Mouse (Mus musculus) large intestine, adult 2 months (tissue): Measurements from ENCODE around the gene Mob4. TPM values are rescaled to one million over a fixed set of nuclear protein-coding genes. Genes with fewer than 3 reads are reported as not detected.

Experiments
- DNase-seq: peaks from one replicate; pipeline ENCODE4 v3.0.0-alpha.2; 2012; ENCODE audit warnings: low read depth, low spot score
- WGBS: fragments of 180-500 bp; shearing (Covaris S2); methylation state at CpG from one replicate; pipeline ENCODE4 v1.1.7; 2018; 5-methylcytosine and 5-hydroxymethylcytosine counted together
- polyA plus RNA-seq: library from polyadenylated mRNA; depleted of rRNA; stranded (reverse); fragments of >200 nt; gene quantifications from 2 replicates; pipeline ENCODE4 v1.2.3, GENCODE M21; 2012

Mob4 gene
- polyA plus RNA-seq, 1 experiment: 11.0 TPM

DNA sequence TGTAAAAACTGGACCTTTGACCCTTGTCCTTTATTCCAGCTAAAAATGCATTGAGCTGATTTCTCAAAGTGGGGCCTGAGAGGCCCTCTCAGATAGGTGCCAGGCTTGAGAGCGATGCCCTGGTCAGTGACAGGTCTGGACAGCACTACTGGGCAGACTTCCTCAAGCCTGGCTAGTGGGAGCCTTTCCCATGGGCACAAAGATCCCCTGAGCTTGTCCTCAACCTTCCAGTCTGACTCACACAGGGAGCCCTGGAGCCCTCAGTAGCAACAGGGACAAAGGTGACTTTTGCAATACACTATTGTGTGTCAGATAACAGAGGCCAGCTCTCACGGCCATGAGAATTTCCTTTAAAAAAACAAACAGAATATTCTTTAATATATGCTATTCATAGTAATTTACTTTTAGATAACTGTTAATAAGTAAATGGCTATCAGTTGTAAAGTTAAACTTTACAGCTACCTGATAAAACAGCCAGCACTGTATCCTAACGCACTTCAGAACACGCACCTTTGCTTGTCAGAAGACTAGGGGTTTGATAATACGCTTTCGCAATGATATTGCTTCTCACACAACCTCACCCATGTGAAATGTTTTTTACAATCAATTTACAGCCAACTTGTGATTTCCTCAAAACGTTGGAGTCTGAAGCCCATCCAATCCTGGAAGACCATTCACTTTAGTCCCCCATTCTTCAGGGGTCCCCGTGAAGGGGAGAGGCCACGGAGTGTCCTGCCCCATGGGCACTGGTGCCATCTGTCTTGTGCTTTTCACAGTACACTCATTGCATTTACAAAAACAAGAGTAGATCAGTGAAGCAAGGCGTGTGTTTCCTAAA, 42.9 kb downstream of the Mob4 start:
- no peak for DNase-seq
- 35% methylated on average over 10 of the region's 10 CpGs for WGBS

GRCm38 (mm10) chr1:55174558-55175034, 43.6 kb downstream of the Mob4 start:
- WGBS: 8% methylated on average over 3 of the region's 3 CpGs
- no peak for DNase-seq

DNA sequence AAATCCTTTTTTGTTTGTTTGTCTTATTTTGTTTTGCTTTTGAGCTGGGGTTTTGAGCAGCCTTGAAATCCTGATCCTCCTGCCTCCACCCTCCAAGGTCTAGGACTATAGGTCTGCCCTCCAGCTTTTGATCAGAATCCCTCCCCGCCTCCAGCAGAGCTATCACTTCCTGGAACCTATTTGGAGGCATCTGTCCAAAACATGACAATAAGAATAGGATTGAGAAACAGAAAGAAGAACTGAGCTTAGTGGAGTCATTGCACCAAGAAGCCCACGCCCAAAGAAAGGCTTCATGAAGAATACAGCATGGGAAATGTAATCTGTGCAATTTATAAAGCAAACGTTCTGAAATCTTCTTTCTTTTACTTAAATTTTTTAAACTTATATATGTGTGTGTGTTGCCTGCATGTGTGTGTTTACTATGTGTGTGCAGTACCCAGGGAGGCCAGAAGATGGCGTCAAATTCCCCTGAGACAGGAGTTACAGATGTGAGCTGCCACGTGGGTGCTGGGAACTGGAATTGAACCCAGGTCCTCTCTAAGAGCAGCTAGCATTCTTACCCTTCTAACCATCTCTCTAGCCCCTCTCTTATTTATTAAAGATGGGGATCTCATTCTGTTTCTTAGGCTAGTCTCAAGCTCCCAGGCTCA, 49.0 kb downstream of the Mob4 start:
- no peak for DNase-seq
- 85% methylated on average over 5 of the region's 5 CpGs for WGBS

- no peak for DNase-seq
- 84% methylated on average over 5 of the region's 5 CpGs for WGBS
These were observed 51.4 kb downstream of the Mob4 start for GRCm38 (mm10) chr1:55182392-55182791.

DNA sequence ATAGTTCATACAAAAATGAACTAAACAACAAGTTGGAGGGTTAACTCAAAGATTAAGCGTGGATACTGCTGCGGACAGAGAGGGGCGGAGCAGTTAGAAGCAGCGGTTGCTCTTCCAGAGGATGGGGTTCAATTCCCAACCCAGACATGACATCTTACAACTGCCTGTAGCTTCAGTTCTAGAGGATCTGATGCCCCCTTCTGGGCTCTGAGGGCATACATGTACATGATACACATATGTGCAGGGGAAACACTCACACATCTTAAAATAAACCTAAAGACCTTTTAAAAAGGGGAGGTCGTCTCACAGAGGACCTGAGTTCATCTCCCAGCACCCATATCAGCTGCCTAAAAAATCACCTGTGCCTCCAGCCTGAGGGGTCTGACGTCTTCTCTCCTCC, 54.7 kb downstream of the Mob4 start:
- 73% methylated on average over 6 of the region's 6 CpGs for WGBS
- DNase-seq: no peak

DNA sequence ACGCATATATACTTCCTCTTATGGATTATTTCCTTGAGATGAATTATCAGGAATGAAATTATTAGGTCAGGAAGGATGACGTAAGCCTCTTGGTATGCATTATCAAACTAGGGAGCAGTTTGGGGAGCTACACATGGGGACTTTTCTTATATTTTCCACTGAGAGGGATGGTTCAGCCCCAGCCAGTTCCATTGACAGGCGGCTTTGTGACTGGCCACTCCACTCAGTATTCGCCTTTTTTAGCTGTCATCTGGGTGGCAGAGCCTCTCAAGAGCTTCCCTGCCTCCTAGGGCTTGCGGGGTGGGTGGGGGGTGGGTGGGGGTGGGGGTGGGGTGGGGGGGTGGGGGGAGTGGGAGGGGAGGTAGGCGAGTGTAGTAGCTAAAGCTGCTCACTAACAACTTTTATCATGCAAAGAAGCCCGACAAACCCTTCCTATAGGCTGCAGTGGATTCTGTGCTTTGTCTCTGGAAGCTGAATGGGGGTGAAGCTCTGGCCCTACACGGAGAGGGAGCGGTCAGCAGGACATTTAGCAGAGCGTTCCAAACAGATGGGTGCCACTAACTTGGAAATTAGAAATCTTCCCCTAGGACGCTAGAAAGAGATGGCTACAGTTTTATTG, 55.7 kb downstream of the Mob4 start:
- DNase-seq: no peak
- WGBS: 68% methylated on average over 11 of the region's 11 CpGs

GRCm38 (mm10) chr1:55192015-55192414, 61.0 kb downstream of the Mob4 start:
- DNase-seq: no peak
- 14% methylated on average over 8 of the region's 8 CpGs for WGBS

GRCm38 (mm10) chr1:55192824-55193223, 61.8 kb downstream of the Mob4 start:
- WGBS: 45% methylated on average over 3 of the region's 3 CpGs
- no peak for DNase-seq

- 27% methylated on average over 2 of the region's 2 CpGs for WGBS
- DNase-seq: no peak
These were observed 62.3 kb downstream of the Mob4 start for GRCm38 (mm10) chr1:55193316-55193715.

DNA sequence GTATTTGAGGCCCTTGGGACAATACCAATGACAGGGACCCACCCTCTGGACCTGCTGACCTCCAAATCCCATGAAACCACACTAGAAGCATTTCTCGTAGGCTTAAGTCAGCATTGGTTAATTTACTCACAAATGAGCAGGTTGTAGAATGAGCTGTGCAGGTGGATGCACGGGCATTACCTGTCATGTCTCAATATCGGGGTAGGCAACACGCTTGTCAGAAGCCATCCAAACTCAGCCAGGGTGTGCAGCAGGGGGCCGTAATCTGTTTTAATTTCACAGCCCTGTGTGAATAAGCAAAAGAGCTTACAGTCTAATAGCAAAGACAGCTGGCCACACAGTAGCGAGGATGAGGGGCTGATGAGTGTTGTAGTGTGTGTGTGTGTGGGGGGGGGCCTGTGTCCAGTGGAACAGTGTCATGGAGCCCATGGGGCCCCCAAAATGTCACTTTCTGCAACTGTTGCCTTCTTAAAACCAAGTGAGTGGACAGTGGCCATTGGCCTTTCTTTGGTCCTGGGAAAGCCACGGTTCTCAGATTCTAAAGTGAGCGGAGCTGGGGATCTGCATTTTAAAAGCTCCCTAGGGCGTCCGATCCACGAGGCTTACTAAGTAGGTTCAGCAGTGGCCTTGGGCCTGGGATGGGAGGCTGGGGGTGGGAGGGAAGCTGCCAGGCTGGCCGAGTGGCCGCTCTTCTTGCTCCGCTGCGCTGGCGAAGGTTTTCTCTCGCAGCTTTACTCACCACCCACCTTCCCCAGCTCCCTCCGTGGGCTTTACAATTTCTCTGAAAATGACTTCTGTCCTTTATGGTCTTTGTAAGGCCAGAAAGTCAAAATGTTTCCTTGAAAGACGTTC, 63.3 kb downstream of the Mob4 start:
- no peak for DNase-seq
- WGBS: 90% methylated on average over 19 of the region's 19 CpGs

- 88% methylated on average over 4 of the region's 4 CpGs for WGBS
- DNase-seq: no peak
These were observed 64.0 kb downstream of the Mob4 start for GRCm38 (mm10) chr1:55195021-55195420.

GRCm38 (mm10) chr1:55196327-55197003, 65.4 kb downstream of the Mob4 start:
- WGBS: 63% methylated on average over 6 of the region's 6 CpGs

DNA sequence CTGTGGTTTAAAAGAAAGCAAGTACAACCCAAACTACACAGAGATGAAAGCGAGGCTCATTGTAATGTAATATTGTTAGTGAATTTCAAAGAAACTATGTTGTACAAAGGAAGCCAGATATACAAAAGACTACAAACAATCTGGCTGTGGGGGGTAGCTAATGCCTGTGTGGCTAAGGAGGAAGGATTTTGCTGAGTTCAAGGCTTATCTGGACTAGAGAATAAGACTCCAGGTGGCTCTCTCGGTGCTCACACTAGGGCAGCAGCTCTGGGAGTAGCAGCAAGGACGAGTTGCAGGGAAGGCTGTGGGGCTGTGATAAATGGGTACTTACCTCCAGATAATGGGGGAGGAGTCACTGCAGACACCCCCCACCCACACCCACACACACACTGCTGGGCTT, 67.7 kb downstream of the Mob4 start:
- WGBS: 77% methylated on average over 3 of the region's 3 CpGs
- DNase-seq: no peak

More at GRCm38 (mm10) chr1:55196327-55197003, 65.4 kb downstream of the Mob4 start:
- DNase-seq: no peak

DNA sequence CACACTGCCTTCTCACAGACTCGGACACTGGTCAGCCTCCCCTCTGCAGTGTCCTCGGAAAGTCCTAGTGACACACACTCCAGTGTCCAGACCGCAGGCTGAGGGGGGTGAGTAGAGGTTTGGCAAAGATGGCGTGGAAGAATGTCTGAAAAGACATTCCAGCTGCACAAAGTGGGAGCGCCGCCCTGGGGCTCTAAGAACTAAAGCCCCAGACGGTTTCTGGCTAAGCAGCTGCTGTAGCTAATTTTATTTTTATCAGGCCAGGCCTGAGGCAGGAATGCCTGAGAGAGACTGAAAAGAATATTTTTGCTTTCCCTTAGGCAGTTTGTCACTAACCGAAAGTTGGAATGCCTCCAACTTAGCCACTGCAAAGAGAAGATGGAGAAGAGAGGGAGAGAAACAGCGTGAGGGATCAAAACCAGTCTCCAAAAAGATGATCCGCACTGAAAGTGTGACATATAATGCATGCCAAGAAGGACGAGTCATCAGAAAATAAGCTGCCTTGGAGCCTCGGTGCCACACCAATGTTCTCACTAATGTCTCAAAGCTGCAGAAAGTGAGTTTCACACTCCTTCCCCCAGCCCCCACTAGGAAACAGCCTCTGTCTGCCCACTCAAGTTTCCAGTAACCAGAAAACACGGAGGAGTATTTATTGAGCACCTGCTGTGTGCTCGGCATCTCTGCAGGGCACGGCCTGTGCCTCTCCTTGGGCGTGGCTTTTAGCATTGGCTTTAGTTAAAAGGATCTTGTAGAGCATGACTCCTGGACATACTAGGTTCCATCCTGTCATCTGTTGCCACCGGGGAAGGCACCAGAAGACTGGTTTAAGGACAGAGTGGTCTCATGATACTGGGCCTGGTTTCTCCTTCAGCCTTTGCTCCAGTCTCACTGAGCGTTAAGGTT, 71.1 kb downstream of the Mob4 start:
- DNase-seq: no peak
- WGBS: 50% methylated on average over 18 of the region's 18 CpGs
